Mouse (Mus musculus) left cerebral cortex, adult 8-10 months (tissue): Measurements from ENCODE around the gene Kpna3. TPM values are rescaled to one million over a fixed set of nuclear protein-coding genes. Genes with fewer than 3 reads are reported as not detected.
"Not testable (repeated sequence)": the region's sequence is repeated elsewhere in the genome, so short reads cannot be mapped to it uniquely, and the experiment has no call there.

ENCODE experiments used
- DNase-seq, 2 experiments: peaks; one replicate each; pipeline ENCODE4 v3.0.0; 2022; ENCODE audit warnings: low spot score in 2 of 2
- total RNA-seq, 4 experiments: library from RNA; stranded (reverse); gene quantifications; 2 replicates each; pipeline ENCODE4 v1.2.4; 2022

Gene Kpna3
- total RNA-seq, 4 experiments from 2014 or later: 68.2 to 76.2 (median 72.4) TPM

DNA sequence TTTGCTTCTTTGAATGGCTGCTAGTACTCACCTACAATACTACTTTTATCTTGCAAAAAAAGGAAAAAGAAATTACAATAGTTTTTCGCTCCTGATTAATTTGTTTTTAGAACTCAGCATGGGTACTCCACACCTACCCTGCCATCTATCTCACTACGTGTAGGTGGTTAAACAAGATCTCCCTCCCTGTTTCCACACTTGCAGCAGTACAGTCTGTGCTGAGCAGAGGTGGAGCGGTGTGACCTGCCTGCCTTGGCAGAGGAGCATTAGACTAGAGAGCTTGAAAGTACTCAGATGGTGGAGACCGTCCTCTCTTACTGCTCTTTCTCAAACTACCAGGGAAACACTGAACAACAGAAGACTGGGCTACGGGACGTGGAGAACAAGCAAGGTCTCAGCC lies 44.9 kb downstream of the Kpna3 start:
- no peak for DNase-seq

DNA sequence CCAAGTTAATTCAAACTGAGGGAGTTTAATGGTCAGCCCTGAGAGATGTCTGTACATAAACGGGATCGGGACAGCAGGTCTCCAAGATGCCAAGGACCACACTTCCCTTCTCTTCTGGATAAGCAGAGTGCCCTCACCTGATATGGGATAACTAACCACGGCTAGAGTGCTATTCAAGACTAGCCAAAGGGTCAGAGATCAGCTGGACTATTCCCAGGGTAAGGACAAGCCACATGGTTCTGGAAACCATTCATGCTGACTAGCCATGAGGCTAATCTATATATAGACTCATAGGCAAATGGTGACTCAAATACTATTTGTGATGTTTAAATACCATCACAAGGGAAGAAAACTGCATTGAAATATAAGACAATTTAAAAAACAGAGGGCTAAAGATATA lies 49.1 kb downstream of the Kpna3 start:
- DNase-seq: no peak

DNA sequence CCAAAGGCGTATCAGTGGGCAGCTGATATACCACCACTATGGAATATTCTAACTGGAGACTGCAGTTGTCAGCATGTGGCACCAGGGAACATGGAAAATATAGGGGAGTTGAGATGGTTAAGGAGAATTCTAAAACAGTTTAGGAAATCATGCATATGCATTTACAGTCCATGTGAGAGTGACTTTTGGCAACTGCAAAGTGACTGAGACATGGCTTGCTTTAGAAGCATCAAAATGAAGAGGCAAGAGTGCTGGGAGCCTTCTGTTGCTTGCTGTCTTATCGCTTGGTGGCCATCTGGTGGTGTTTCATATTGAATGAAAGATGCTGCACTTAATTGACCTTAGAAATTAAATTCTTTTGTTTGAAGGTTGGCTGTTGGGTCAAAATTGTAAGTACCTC lies 72.4 kb downstream of the Kpna3 start:
- no peak for DNase-seq

- DNase-seq: no peak
Measured at GRCm38 (mm10) chr14:61364656-61365055, 75.0 kb downstream of the Kpna3 start.

- no peak for DNase-seq
Measured at GRCm38 (mm10) chr14:61363734-61364133, 75.9 kb downstream of the Kpna3 start.

GRCm38 (mm10) chr14:61362268-61362667 lies 77.4 kb downstream of the Kpna3 start:
- no peak for DNase-seq

DNA sequence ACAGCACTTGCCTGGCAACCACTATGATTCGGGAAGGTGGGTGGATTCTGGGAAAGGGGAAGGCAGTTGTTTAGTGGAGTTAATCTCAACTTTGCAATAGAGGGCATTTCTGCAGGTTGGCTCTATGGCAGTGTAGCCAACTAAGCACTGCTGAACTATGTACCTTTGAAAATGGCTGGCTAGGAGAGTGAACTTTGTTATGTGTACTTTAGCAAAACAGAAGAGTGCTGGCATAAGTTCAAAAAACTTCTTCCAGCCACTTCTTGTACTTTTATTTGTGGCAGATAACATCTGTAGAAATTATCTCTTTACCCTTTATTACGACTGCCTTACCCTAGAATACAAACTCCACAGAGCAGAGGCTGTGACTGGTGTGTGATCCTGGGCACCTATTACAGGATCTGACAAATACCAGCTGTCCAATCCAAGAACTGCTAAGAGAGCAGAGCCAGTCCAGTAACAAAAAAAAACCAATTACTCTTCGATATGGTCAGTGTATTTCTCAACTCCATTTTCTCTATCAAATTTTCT lies 78.6 kb downstream of the Kpna3 start:
- DNase-seq: no peak

- peak; percentile 75 to 91 for DNase-seq
Measured at GRCm38 (mm10) chr14:61360131-61360980, 79.3 kb downstream of the Kpna3 start, which contains the start of gene Ebpl. Gene Ebpl, minus strand, starts transcription at chr14:61360439.

DNA sequence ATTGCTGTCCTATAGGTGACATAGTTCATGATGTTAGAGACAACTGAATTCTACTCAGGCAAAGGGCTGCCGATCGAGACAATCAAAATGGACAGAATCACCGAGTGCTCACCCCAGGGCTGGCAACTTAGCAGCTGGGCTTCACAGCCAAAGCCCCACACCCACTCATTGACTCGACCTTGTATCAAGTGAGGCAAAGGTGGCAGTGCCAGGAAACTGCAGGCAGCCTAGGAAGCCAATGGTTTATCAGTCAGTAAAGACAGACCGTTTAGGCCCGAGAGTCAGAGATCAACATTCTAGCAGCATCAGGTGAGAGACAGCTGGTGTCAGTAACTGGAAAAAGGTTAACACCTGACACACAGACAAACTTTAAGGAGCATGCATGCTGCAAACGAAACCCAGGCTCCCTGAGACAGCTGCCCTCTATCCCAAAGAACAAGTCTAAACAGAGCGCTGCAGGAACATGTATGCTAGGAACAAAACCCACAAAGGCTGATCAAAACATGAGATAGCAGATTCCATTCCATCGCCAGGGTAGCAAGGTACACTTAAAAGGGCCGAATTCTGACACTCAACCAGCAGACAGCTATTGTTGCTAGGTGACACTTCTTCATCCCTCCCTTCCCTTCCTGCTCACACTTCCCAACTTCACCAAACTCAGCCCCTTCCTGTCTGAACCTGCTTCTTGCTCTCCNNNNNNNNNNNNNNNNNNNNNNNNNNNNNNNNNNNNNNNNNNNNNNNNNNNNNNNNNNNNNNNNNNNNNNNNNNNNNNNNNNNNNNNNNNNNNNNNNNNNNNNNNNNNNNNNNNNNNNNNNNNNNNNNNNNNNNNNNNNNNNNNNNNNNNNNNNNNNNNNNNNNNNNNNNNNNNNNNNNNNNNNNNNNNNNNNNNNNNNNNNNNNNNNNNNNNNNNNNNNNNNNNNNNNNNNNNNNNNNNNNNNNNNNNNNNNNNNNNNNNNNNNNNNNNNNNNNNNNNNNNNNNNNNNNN lies 85.1 kb downstream of the Kpna3 start:
- DNase-seq: no peak

DNA sequence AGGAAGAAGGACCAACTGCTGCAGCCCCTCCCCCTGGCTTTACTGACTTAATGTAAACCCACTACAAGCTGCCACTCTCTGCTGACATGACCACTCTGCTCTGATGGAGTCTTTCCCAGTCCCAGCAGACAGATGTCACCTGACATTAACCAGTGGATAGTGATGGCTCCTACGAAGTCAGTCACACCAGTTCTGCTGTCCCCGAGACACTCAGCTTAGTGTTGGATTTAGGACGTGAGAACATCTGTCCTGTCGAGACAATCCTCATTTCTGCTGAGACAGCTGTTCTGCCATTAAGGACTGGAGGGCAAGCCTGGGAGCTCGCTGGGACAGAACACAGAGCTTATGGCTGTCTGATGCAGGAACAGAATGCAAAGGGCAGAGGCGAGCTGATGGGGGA lies 88.9 kb downstream of the Kpna3 start:
- no peak for DNase-seq

- DNase-seq: no peak
Measured at GRCm38 (mm10) chr14:61349876-61350275, 89.8 kb downstream of the Kpna3 start.

- DNase-seq: no peak
Measured at GRCm38 (mm10) chr14:61346827-61347698, 92.6 kb downstream of the Kpna3 start.

GRCm38 (mm10) chr14:61344590-61344989 lies 95.1 kb downstream of the Kpna3 start:
- DNase-seq: no peak

- DNase-seq: no peak
Measured at GRCm38 (mm10) chr14:61339381-61339780, 100.3 kb downstream of the Kpna3 start.

DNA sequence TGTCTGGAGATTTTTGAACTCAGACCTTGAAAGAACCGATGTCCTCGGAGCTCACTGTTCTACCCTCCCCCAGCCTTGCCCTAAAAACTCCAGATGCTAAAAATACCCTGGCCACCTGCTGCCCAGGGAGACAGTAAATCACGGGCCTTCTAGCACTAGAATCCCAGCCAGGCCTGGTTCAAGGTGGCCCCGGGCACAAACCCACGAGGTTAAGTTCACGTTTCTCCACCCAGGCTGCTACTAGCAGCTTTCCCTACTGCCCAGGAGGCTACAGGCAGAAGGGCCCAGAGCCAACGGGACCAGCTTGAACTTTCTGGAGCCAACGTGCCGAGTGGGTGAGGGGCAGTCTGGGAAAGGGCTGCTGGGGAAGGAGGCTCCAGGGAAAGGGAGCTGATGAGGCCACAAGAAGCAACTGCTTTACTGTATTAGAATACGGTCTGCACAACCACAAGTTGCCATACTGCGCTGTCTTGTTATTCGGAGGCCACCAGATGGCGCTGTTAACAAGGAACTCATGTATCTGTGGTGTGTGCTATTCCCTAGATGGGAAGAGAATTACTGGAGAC lies 108.6 kb downstream of the Kpna3 start:
- DNase-seq: peak; percentile 37 to 47

DNA sequence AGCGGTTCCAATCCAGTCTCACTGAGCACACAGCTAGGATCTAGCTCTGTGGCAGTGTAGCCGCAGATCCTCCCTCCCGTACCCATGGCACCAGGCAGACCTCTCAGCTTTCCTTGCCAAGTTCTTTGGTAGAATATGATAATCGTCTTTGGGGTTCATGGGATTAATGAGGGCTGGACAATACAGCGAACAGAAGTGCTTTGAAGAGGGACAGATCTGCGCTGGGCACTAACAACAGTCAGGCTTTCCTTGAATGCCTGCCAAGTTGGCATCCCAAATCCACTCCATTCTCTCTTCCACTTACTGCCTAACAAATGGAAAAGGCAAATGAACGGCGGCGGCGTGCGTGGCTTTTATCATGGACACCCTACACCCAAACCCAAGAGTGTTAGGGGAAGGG lies 109.1 kb downstream of the Kpna3 start:
- peak; percentile 25 to 61 for DNase-seq

DNA sequence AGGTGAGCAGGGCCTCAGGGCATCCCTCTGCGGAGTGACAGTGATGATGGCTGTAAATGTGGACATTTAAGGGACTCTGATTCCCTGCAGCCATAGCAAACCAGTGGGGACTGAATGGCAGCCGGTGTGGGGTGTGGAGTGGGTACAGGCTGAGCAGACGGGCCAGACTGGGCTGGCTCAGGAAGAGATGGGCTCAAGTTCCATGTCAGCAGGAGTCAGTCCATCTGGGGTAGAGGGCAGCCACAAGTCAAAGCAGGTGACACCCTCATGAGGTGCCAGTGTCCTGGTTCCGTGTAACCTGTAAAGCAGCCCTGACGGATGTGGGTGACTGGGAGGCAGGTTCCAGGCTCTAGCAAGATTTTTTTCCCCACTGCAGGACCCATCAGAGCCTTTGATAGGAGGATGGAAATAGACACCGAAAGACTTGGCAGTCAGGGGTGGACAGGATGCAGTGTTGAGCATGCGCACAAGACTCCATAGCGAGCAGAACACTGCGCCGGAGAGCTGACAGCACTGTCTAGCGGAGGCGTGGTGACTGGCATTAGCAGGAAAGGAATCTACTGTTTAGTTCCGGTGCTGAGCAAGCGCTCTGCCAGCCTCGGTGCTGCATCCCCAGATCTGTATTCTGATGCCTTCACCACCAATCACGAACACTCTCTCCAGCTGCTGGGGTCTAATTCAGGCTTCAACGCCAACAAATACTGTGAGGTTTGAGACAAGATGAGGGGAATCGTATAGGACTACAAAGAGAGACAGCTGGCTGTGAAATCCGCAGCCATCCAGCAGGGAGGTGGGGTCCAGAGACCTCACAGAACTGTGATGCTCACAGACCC lies 111.8 kb downstream of the Kpna3 start:
- peak; percentile 57 to 92 for DNase-seq

DNA sequence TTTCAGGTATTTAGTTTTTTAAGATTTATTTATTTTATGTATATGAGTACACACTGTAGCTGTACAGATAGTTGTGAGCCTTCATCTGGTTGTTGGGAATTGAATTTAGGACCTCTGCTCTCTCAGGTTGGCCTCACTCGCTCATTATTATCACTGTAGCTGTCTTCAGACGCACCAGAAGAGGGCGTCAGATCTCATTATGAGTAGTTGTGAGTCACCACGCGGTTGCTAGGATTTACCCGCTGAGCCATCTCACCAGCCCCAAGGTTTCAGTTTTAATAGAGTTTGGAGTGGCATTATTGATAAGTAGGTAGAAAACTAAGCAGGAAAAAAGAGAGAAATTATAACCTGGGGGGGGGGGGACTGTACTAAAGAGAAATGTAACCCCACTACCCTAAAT lies 112.7 kb downstream of the Kpna3 start:
- not testable (repeated sequence) for DNase-seq

DNA sequence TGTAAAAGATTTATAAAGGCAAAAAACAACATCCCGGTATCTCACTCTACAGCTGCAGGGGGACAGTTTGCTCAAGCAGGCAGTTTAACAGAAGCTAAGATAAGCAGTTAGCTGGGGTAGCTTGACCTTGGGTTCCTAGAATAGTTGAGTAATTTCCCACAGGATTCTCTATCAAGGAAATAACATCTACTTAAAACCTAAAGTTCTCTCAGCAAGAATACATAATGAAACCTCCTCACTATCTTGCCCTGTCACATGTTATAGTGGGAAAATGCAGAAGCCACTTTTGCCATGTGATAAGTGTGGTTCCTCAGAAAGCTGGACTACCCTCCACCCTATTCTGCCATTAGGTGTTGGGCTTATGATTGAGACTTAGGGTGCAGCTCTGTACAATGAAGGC lies 116.9 kb downstream of the Kpna3 start:
- no peak for DNase-seq

- DNase-seq: no peak
Measured at GRCm38 (mm10) chr14:61321200-61321599, 118.5 kb downstream of the Kpna3 start.
